Mouse (Mus musculus): ENCODE measurements around the gene Igfbp3.

Igfbp3 gene

DNA sequence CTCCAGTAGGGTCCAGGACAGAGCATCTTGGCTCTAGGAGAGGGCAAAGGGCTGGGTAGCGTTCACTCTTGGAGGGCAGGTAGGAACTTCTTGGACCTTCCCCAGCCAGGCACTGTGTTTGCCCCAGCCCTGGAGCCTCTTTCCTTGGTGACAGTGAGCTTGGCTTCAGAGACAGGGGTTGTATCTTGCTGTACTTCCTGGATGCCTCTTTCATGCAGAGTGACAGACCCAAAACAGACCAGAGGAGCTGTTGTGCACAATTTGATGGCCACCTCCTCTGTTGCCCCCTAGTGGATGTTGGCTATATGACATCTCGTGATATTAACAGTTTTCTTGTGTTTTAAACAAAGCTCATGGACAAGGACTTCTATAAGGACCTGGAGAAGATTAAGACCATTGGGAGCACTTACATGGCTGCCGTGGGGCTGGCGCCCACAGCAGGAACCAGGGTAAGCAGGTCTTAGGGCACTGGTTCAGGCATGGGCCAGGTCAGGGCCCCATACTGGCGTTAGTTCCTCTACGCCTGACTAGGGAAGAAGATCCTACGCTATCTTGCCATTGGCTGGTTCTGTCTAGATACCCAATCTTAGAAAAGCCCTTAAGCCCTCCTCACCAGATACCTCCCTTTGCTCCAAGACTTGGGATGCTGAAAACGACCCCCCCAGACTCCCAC, 52.1 kb downstream of the Igfbp3 start:
- peak; percentile 34 for DNase-seq (ENCODE audit: low read depth)

DNA sequence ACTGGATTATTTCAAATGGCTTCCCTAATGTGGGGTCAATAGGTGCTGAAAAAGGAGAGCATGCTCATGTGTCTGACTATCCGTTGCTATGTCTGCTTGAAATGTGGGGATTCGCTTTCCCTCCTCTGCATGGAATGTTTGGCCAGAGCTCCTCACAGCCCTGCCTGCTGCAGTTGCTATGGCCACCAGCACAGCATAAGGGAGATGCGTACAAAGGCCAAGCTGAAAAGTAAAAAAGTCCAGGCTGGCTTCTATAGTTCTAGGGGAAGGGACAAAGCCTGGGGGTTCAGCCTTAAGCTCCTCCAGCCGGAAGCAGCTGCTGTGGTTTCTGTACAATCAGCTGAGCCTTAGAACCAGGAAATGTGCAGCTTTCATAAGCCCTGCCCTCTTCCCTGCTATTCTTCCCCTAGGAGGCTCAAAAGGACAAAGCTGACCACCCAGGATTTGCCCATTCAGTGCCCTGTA, 53.1 kb downstream of the Igfbp3 start:
- peak; percentile 11 for DNase-seq (ENCODE audit: low read depth)

DNA sequence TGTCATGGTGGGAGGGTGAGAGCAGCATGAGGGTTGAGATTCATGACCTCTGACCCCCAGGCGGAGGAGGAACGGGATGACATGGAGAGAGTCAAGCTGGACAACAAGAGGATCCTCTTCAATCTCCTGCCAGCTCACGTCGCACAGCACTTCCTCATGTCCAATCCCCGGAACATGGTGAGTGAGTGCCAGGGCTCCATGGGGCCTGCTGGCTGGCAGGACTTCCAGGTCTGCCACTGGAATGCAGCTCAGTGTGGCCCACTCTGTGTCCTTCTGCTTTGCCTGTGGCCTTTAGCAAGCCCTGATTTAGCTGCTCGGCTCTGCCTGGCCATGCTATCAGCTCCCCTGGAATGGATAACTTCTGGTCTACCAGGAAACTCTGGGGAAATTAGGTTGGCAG, 53.6 kb downstream of the Igfbp3 start:
- DNase-seq (ENCODE audit: low read depth): no peak

DNA sequence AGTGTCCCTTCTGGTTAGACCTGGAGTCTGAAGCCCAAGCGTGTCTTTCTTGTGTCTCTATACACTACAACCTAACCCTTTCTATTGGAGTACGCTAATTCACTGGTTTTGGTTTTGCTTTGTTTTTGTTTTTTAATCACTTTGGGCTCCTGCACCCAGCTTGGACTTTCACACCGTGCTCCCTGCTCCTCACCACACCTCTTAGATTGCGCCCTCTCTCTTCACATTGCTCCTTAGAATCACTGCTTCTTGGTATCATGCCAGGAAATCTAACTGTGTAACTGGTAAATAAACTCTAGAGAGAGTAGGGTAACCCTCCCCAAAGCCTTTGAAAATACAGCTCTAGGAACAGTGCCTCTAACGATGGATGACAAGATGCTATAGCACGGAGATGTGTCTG, 55.5 kb downstream of the Igfbp3 start:
- DNase-seq (ENCODE audit: low read depth): no peak

DNA sequence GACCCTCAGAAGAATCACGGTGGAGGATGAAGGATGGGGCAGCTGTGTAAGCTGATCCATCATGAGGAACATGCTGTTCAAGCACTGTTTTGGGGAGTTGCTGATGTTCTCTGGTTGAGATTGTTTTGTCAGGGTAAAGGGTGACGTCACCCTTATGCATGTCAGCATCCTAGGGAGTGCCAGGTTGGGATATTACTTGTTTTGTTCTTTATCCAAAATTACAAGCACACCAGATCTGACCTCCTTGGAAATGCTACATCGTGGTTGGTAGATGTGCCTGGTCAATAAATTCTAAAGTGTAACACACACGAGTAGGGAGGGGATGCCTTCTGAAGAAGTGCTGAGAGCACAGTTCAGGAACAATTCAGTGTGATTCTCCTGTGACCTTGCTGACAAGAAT, 57.3 kb downstream of the Igfbp3 start:
- no peak for DNase-seq (ENCODE audit: low read depth)
